Mouse (Mus musculus): ENCODE measurements around the gene Slc39a13. TPM values are rescaled to one million over a fixed set of nuclear protein-coding genes. Genes with fewer than 3 reads are reported as not detected.

Slc39a13 gene
- polyA plus RNA-seq, 1 experiment from 2014 or later = 30.9 TPM

Other genes with a start within 250 kb of the Slc39a13 start
- gene Mtch2, start 223.3 kb downstream of the Slc39a13 start, polyA plus RNA-seq (2016; fragmentation: Nextera tagmentation; extraction: Ambion mirVana) = 216 and 237 TPM in 2 replicates
- 62.3 and 74.0 TPM in 2 replicates for gene C1qtnf4, start 184.6 kb downstream of the Slc39a13 start, polyA plus RNA-seq (2016; fragmentation: Nextera tagmentation; extraction: Ambion mirVana)
- 46.8 and 48.2 TPM in 2 replicates for gene Kbtbd4, start 165.7 kb downstream of the Slc39a13 start, polyA plus RNA-seq (2016; fragmentation: Nextera tagmentation; extraction: Ambion mirVana)
- 195 and 205 TPM in 2 replicates for gene Ndufs3, start 165.6 kb downstream of the Slc39a13 start, polyA plus RNA-seq (2016; fragmentation: Nextera tagmentation; extraction: Ambion mirVana)
- gene Celf1, start 130.0 kb downstream of the Slc39a13 start, polyA plus RNA-seq (2016; fragmentation: Nextera tagmentation; extraction: Ambion mirVana) = 143 and 146 TPM in 2 replicates
- gene Rapsn, start 34.8 kb downstream of the Slc39a13 start, polyA plus RNA-seq (2016; fragmentation: Nextera tagmentation; extraction: Ambion mirVana) = 3.5 and 4.7 TPM in 2 replicates
- 281 and 296 TPM in 2 replicates for gene Psmc3, start 16.4 kb downstream of the Slc39a13 start, polyA plus RNA-seq (2016; fragmentation: Nextera tagmentation; extraction: Ambion mirVana)
- gene Spi1, start 12.0 kb upstream of the Slc39a13 start, polyA plus RNA-seq (2016; fragmentation: Nextera tagmentation; extraction: Ambion mirVana) = 4.0 and 4.6 TPM in 2 replicates
- gene Mybpc3, start 47.7 kb upstream of the Slc39a13 start, polyA plus RNA-seq (2016; fragmentation: Nextera tagmentation; extraction: Ambion mirVana) = 0.30 and 0.80 TPM in 2 replicates
- 42.0 and 51.8 TPM in 2 replicates for gene Madd, start 113.4 kb upstream of the Slc39a13 start, polyA plus RNA-seq (2016; fragmentation: Nextera tagmentation; extraction: Ambion mirVana)
- gene Nr1h3, start 132.4 kb upstream of the Slc39a13 start, polyA plus RNA-seq (2016; fragmentation: Nextera tagmentation; extraction: Ambion mirVana) = 1.0 and 1.7 TPM in 2 replicates
- 35.3 and 39.8 TPM in 2 replicates for gene Acp2, start 132.5 kb upstream of the Slc39a13 start, polyA plus RNA-seq (2016; fragmentation: Nextera tagmentation; extraction: Ambion mirVana)
- 7.5 and 9.3 TPM in 2 replicates for gene Ddb2, start 166.6 kb upstream of the Slc39a13 start, polyA plus RNA-seq (2016; fragmentation: Nextera tagmentation; extraction: Ambion mirVana)
- gene Pacsin3, start 185.5 kb upstream of the Slc39a13 start, polyA plus RNA-seq (2016; fragmentation: Nextera tagmentation; extraction: Ambion mirVana) = 20.8 and 22.1 TPM in 2 replicates
- 79.6 and 81.0 TPM in 2 replicates for gene Arfgap2, start 194.6 kb upstream of the Slc39a13 start, polyA plus RNA-seq (2016; fragmentation: Nextera tagmentation; extraction: Ambion mirVana)

Measured in neural tube, embryonic 12.5 days (tissue).